Mouse (Mus musculus): ENCODE measurements at regions not wholly inside any gene's neighbourhood (a gene's known extent, or its start where the extent isn't known, plus 50 kb on each side); places are given as distances from the start of the nearest gene placed in this dataset.

- TF ChIP-seq POLR2A (IDR thresholded peaks at IDR 0.05; ENCODE audit: low read depth, low read length), result no peak
- no peak for TF ChIP-seq CTCF (IDR thresholded peaks at IDR 0.05; ENCODE audit: borderline replicate concordance, insufficient read depth, low read length)
These were observed 871.6 kb downstream of the A830018L16Rik start for GRCm38 (mm10) chr1:12285551-12285950.

Measured in embryonic fibroblast, embryonic 13.5 days (primary cell).